Mouse (Mus musculus) layer of hippocampus, adult 18-20 months (tissue): ENCODE data around the gene Rev3l. TPM values are rescaled to one million over a fixed set of nuclear protein-coding genes. Genes with fewer than 3 reads are reported as not detected.

Experiments
- DNase-seq, 2 experiments: peaks; one replicate each; pipeline ENCODE4 v3.0.0; 2022; ENCODE audit warnings: low spot score in 2 of 2
- long read RNA-seq: library from polyadenylated mRNA; stranded (forward); transcript quantifications from one replicate; pipeline ENCODE4 v2.0.0, GENCODE M21; 2021
- total RNA-seq, 2 experiments: library from RNA; stranded (reverse); gene quantifications; 2 replicates each; pipeline ENCODE4 v1.2.3; 2021

The Rev3l gene
- total RNA-seq, result 10 to 100 TPM; 29.2 to 30.8 TPM
- long read RNA-seq, full-length matches to known transcripts, result 1 of 4 reads
- long read RNA-seq, partial matches to known transcripts, result 2 of 4 reads
- long read RNA-seq, other reads (novel, unspliced or antisense), result 1 of 4 reads

- DNase-seq, result peak; percentile 80 to 91
Observed at GRCm38 (mm10) chr10:39731736-39732265, at the start of gene Rev3l. Rev3l (plus strand) TSS chr10:39732118.

GRCm38 (mm10) chr10:39682556-39682955 is 49.4 kb upstream of the Rev3l start:
- DNase-seq, result no peak

GRCm38 (mm10) chr10:39683481-39683880 is 48.4 kb upstream of the Rev3l start:
- DNase-seq, result no peak

GRCm38 (mm10) chr10:39686811-39687210 is 45.1 kb upstream of the Rev3l start:
- DNase-seq, result peak in 1 of 2 experiments; percentile 29

GRCm38 (mm10) chr10:39687851-39688250 is 44.1 kb upstream of the Rev3l start:
- DNase-seq, result no peak

- no peak for DNase-seq
Observed at GRCm38 (mm10) chr10:39691351-39692064, 40.4 kb upstream of the Rev3l start.

- no peak for DNase-seq
Observed at GRCm38 (mm10) chr10:39692152-39692551, 39.8 kb upstream of the Rev3l start.

- no peak for DNase-seq
Observed at GRCm38 (mm10) chr10:39707717-39708510, 24.0 kb upstream of the Rev3l start.

- no peak for DNase-seq
Observed at GRCm38 (mm10) chr10:39716936-39717335, 15.0 kb upstream of the Rev3l start.

GRCm38 (mm10) chr10:39730976-39731735 is 762 bp upstream of the Rev3l start:
- peak; percentile 68 to 87 for DNase-seq

GRCm38 (mm10) chr10:39732266-39733100 is 565 bp downstream of the Rev3l start:
- peak; percentile 74 to 78 for DNase-seq

- DNase-seq, result peak in 1 of 2 experiments; percentile 62
Observed at GRCm38 (mm10) chr10:39733101-39733399, 1.1 kb downstream of the Rev3l start.

GRCm38 (mm10) chr10:39733421-39733930 is 1.6 kb downstream of the Rev3l start:
- peak in 1 of 2 experiments; percentile 19 for DNase-seq

GRCm38 (mm10) chr10:39736187-39736586 is 4.3 kb downstream of the Rev3l start:
- DNase-seq, result no peak

GRCm38 (mm10) chr10:39742057-39742456 is 10.1 kb downstream of the Rev3l start:
- DNase-seq, result no peak

- DNase-seq, result no peak
Observed at GRCm38 (mm10) chr10:39764752-39765151, 32.8 kb downstream of the Rev3l start.

GRCm38 (mm10) chr10:39766702-39767101 is 34.8 kb downstream of the Rev3l start:
- no peak for DNase-seq

GRCm38 (mm10) chr10:39772259-39772658 is 40.3 kb downstream of the Rev3l start:
- no peak for DNase-seq

GRCm38 (mm10) chr10:39773940-39774726 is 42.2 kb downstream of the Rev3l start:
- DNase-seq, result no peak
